Mouse (Mus musculus) midbrain, embryonic 14.5 days (tissue): ENCODE results near the gene Sf3b6. TPM values are rescaled to one million over a fixed set of nuclear protein-coding genes. Genes with fewer than 3 reads are reported as not detected.

Experiments used
- ATAC-seq: fragments of 200-750 bp; cut with Nextera tagmentation; 2 replicates; pipeline ENCODE4 v1.8.0; 2017; ENCODE audit warnings: moderate number of reproducible peaks, moderate library complexity; ENCODE audit not compliant: low FRiP score, low TSS enrichment
- DNase-seq: peaks from one replicate; pipeline ENCODE4 v3.0.0-alpha.2; 2015
- H3K27ac ChIP-seq: fragments of 300-500 bp; sonication (generic); replicated peaks from 2 replicates; pipeline ENCODE4 v1.5.1; 2014; ENCODE audit warnings: mild to moderate bottlenecking, low read depth, low read length, moderate library complexity
- H3K27me3 ChIP-seq: fragments of 300-500 bp; sonication (generic); 2 replicates; pipeline ENCODE4 v1.6.1; 2014; ENCODE audit warnings: low read length, control low read depth, mixed read lengths; ENCODE audit not compliant: control insufficient read depth, insufficient read depth
- H3K36me3 ChIP-seq: fragments of 300-500 bp; sonication (generic); 2 replicates; pipeline ENCODE4 v1.6.1; 2014; ENCODE audit warnings: low read length, control low read depth; ENCODE audit not compliant: control insufficient read depth, insufficient read depth
- H3K4me1 ChIP-seq: fragments of 300-500 bp; sonication (generic); 2 replicates; pipeline ENCODE4 v1.6.1; 2014; ENCODE audit warnings: mild to moderate bottlenecking, antibody characterized with exemption, low read length, control low read depth; ENCODE audit not compliant: control insufficient read depth, insufficient read depth
- H3K4me2 ChIP-seq: fragments of 300-500 bp; sonication (generic); 2 replicates; pipeline ENCODE4 v1.6.1; 2014; ENCODE audit warnings: mild to moderate bottlenecking, low read length, moderate library complexity
- H3K4me3 ChIP-seq: fragments of 300-500 bp; sonication (generic); replicated peaks from 2 replicates; pipeline ENCODE4 v1.5.1; 2014; ENCODE audit warnings: low read depth, low read length
- H3K9ac ChIP-seq: fragments of 300-500 bp; sonication (generic); replicated peaks from 2 replicates; pipeline ENCODE4 v1.6.1; 2014; ENCODE audit warnings: mild to moderate bottlenecking, low read length, moderate library complexity
- H3K9me3 ChIP-seq: fragments of 300-500 bp; sonication (generic); 2 replicates; pipeline ENCODE4 v1.6.1; 2016; ENCODE audit warnings: low read length, control low read depth, mixed read lengths; ENCODE audit not compliant: control insufficient read depth
- WGBS: fragments of 180-500 bp; shearing (Covaris S2); extraction: QIAGEN DNeasy Blood & Tissue Kit; methylation state at CpG from one replicate; pipeline ENCODE4 v1.1.7; 2014; 5-methylcytosine and 5-hydroxymethylcytosine counted together
- polyA plus RNA-seq: library from polyadenylated mRNA; unstranded; fragments of >200 nt; fragmentation: Nextera tagmentation; extraction: Ambion mirVana; gene quantifications from 2 replicates; pipeline ENCODE4 v1.2.1, GENCODE M21; 2014

Gene Sf3b6
- polyA plus RNA-seq, 1 experiment from 2014 or later: 345 TPM

- ATAC-seq: no peak
- WGBS: 60% methylated on average over 4 of the region's 4 CpGs
- H3K27ac ChIP-seq: no peak overlapping the region
Measured at GRCm38 (mm10) chr12:4872273-4872672, 54.9 kb downstream of the Sf3b6 start.

GRCm38 (mm10) chr12:4872983-4873477, 55.7 kb downstream of the Sf3b6 start:
- WGBS: 87% methylated on average over 5 of the region's 5 CpGs
- ATAC-seq (no peak), DNase-seq (no peak)
- Histone ChIP-seq H3K27me3 (no peaks in the 10 kb centered on the region), H3K4me1 (peaks cover 11% of the 10 kb centered on the region; the same call in 1 of the 2 replicates), H3K27ac (no peak overlapping the region), H3K4me2 (no peak overlapping the region), H3K4me3 (no peak overlapping the region), H3K9me3 (no peaks in the 10 kb centered on the region), H3K9ac (no peak overlapping the region), H3K36me3 (no peaks in the 10 kb centered on the region)

More at GRCm38 (mm10) chr12:4872273-4872672, 54.9 kb downstream of the Sf3b6 start:
- no peak overlapping the region for H3K4me3 ChIP-seq
- no peak for DNase-seq
- no peaks in the 10 kb centered on the region for H3K27me3 ChIP-seq
- H3K4me1 ChIP-seq: peaks cover 11% of the 10 kb centered on the region; the same call in 1 of the 2 replicates
- H3K4me2 ChIP-seq: no peak overlapping the region
- H3K9me3 ChIP-seq: no peaks in the 10 kb centered on the region
- no peak overlapping the region for H3K9ac ChIP-seq
- no peaks in the 10 kb centered on the region for H3K36me3 ChIP-seq

- Histone ChIP-seq H3K4me1 (peaks cover 11% of the 10 kb centered on the region; the same call in 1 of the 2 replicates), H3K9ac (no peak overlapping the region), H3K27ac (no peak overlapping the region), H3K9me3 (no peaks in the 10 kb centered on the region), H3K4me3 (peak overlapping the region; percentile 37; the same call in 1 of the 2 replicates), H3K4me2 (peak overlapping the region; percentile 76), H3K27me3 (no peaks in the 10 kb centered on the region), H3K36me3 (no peaks in the 10 kb centered on the region)
- no peak for DNase-seq
- WGBS: 82% methylated on average over 6 of the region's 6 CpGs
- ATAC-seq: no peak
Measured at GRCm38 (mm10) chr12:4873531-4873930, 56.2 kb downstream of the Sf3b6 start.

GRCm38 (mm10) chr12:4874161-4874927, 57.0 kb downstream of the Sf3b6 start, which contains the start of gene Mfsd2b:
Gene Mfsd2b (minus strand): TSS chr12:4874359.
- Histone ChIP-seq H3K27me3 (no peaks in the 10 kb centered on the region), H3K27ac (no peak within 1 kb of the TSS), H3K4me1 (peaks cover 11% of the 10 kb centered on the region; the same call in 1 of the 2 replicates), H3K9ac (peak within 1 kb of the TSS; percentile 54), H3K4me2 (peak within 1 kb of the TSS; percentile 76), H3K36me3 (peaks cover 4% of the 10 kb centered on the region), H3K9me3 (no peaks in the 10 kb centered on the region), H3K4me3 (peak within 1 kb of the TSS; percentile 37)
- DNase-seq (peak; percentile 81), ATAC-seq (peak; percentile 78)
- 4% methylated on average over 24 of the region's 24 CpGs for WGBS

GRCm38 (mm10) chr12:4875623-4876022, 58.3 kb downstream of the Sf3b6 start:
- no peaks in the 10 kb centered on the region for H3K27me3 ChIP-seq
- H3K27ac ChIP-seq: no peak overlapping the region
- peaks cover 9% of the 10 kb centered on the region for H3K36me3 ChIP-seq
- ATAC-seq: no peak
- no peak overlapping the region for H3K9ac ChIP-seq
- WGBS: 83% methylated on average over 8 of the region's 8 CpGs
- H3K4me1 ChIP-seq: peaks cover 11% of the 10 kb centered on the region; the same call in 1 of the 2 replicates
- no peak for DNase-seq
- H3K4me2 ChIP-seq: no peak overlapping the region
- H3K4me3 ChIP-seq: no peak overlapping the region
- H3K9me3 ChIP-seq: no peaks in the 10 kb centered on the region

Other genes starting within 250 kb of the Sf3b6 start
- 19.9 and 21.2 TPM in 2 replicates for gene Itsn2, start 224.9 kb upstream of the Sf3b6 start, polyA plus RNA-seq
- not detected in 2 replicates for gene Gm3625, start 224.6 kb upstream of the Sf3b6 start, polyA plus RNA-seq
- 0.37 and 0.74 TPM in 2 replicates for gene Fam228a, start 79.1 kb upstream of the Sf3b6 start, polyA plus RNA-seq
- gene Pfn4, start 48.5 kb upstream of the Sf3b6 start, polyA plus RNA-seq: 13.4 and 16.6 TPM in 2 replicates
- 7.2 and 7.6 TPM in 2 replicates for gene Fam228b, start 48.3 kb upstream of the Sf3b6 start, polyA plus RNA-seq
- 30.7 and 39.0 TPM in 2 replicates for gene Fkbp1b, start 24.0 kb downstream of the Sf3b6 start, polyA plus RNA-seq
- 10.8 and 11.0 TPM in 2 replicates for gene Wdcp, start 25.8 kb downstream of the Sf3b6 start, polyA plus RNA-seq
- gene Mfsd2b, start 56.8 kb downstream of the Sf3b6 start, polyA plus RNA-seq: 1.7 and 2.5 TPM in 2 replicates
- gene Ubxn2a, start 90.2 kb downstream of the Sf3b6 start, polyA plus RNA-seq: 31.4 and 38.9 TPM in 2 replicates
- gene Atad2b, start 99.8 kb downstream of the Sf3b6 start, polyA plus RNA-seq: 16.4 and 20.3 TPM in 2 replicates